Mouse (Mus musculus) hindbrain, embryonic 13.5 days (tissue): ENCODE results near the gene Ezh2. TPM values are rescaled to one million over a fixed set of nuclear protein-coding genes. Genes with fewer than 3 reads are reported as not detected.
"Not testable (repeated sequence)": the region's sequence is repeated elsewhere in the genome, so short reads cannot be mapped to it uniquely, and the experiment has no call there.

Source experiments
- ATAC-seq: fragments of 200-750 bp; cut with Nextera tagmentation; 2 replicates; pipeline ENCODE4 v1.8.0; 2017; ENCODE audit warnings: moderate TSS enrichment; ENCODE audit not compliant: low FRiP score
- H3K27ac ChIP-seq: fragments of 300-500 bp; sonication (generic); 2 replicates; pipeline ENCODE4 v1.5.1; 2015; ENCODE audit warnings: inconsistent platforms, mild to moderate bottlenecking, moderate library complexity
- H3K27me3 ChIP-seq: fragments of 300-500 bp; sonication (generic); 2 replicates; pipeline ENCODE4 v1.6.1; 2015; ENCODE audit warnings: mild to moderate bottlenecking, inconsistent platforms
- H3K36me3 ChIP-seq: fragments of 300-500 bp; sonication (generic); 2 replicates; pipeline ENCODE4 v1.6.1; 2015; ENCODE audit warnings: mild to moderate bottlenecking, inconsistent platforms
- H3K4me1 ChIP-seq: fragments of 300-500 bp; sonication (generic); replicated peaks from 2 replicates; pipeline ENCODE4 v1.6.1; 2015; ENCODE audit warnings: inconsistent platforms
- H3K4me2 ChIP-seq: fragments of 300-500 bp; sonication (generic); 2 replicates; pipeline ENCODE4 v1.6.1; 2015; ENCODE audit warnings: inconsistent platforms, mild to moderate bottlenecking, moderate library complexity
- H3K4me3 ChIP-seq: fragments of 300-500 bp; sonication (generic); 2 replicates; pipeline ENCODE4 v1.5.1; 2015; ENCODE audit warnings: mild to moderate bottlenecking, inconsistent platforms
- H3K9ac ChIP-seq: fragments of 300-500 bp; sonication (generic); 2 replicates; pipeline ENCODE4 v1.6.1; 2015; ENCODE audit warnings: mild to moderate bottlenecking, inconsistent platforms
- H3K9me3 ChIP-seq: fragments of 300-500 bp; sonication (generic); 2 replicates; pipeline ENCODE4 v1.6.1; 2016; ENCODE audit warnings: inconsistent platforms
- WGBS: fragments of 180-500 bp; shearing (Covaris S2); methylation state at CpG from one replicate; pipeline ENCODE4 v1.1.7; 2015; 5-methylcytosine and 5-hydroxymethylcytosine counted together
- polyA plus RNA-seq: library from polyadenylated mRNA; unstranded; fragments of >200 nt; fragmentation: Nextera tagmentation; extraction: Ambion mirVana; gene quantifications from 2 replicates; pipeline ENCODE4 v1.2.1, GENCODE M21; 2015

Gene Ezh2
- 102 and 108 TPM in 2 replicates for polyA plus RNA-seq

DNA sequence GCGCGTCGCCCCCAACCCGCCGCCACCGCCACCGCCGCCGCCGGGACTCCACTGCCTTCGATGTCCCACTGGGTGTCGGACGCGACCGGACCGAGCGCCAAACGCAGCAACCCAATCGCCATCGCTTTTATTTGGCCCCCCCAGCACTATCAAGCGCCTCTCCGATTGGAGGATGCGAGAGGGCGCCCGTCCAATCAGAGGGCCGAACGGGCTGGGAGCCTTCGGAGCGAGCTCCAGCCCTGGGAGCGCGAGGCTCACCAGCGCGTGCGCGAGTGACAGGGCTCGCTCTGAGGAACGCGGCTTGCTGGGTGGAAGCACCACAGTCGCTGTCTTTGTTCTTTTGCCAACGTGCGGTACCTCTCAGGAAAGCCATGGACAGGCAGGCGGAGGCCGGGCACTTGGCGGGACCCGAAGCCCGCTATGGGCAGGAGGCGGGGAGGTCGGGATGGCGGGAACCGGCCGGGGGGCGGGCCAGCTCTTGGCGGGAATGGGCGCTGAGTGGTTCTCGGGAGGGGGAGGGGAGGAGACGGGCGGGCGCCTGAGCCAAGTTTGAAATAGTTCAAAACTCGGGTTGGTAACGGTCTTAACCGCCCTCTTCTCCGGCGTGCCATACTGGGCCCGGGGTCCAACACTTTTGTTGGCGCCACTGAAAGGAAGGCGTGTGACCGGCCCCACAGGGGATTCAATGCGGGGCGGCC, at the start of gene Ezh2:
Gene Ezh2 (minus strand): TSS at position 416 of the 698 bp plus-strand sequence.
- H3K27ac ChIP-seq: peak within 1 kb of the TSS; percentile 99
- H3K9me3 ChIP-seq: no peaks in the 10 kb centered on the region
- no peaks in the 10 kb centered on the region for H3K36me3 ChIP-seq
- under 1% methylated on average over 67 of the region's 69 CpGs for WGBS
- peak within 1 kb of the TSS; percentile 98 for H3K9ac ChIP-seq
- H3K4me1 ChIP-seq: peaks cover 18% of the 10 kb centered on the region
- peak; percentile 99 for ATAC-seq
- H3K27me3 ChIP-seq: no peaks in the 10 kb centered on the region
- peak within 1 kb of the TSS; percentile 92 for H3K4me3 ChIP-seq
- H3K4me2 ChIP-seq: peak within 1 kb of the TSS; percentile 70

DNA sequence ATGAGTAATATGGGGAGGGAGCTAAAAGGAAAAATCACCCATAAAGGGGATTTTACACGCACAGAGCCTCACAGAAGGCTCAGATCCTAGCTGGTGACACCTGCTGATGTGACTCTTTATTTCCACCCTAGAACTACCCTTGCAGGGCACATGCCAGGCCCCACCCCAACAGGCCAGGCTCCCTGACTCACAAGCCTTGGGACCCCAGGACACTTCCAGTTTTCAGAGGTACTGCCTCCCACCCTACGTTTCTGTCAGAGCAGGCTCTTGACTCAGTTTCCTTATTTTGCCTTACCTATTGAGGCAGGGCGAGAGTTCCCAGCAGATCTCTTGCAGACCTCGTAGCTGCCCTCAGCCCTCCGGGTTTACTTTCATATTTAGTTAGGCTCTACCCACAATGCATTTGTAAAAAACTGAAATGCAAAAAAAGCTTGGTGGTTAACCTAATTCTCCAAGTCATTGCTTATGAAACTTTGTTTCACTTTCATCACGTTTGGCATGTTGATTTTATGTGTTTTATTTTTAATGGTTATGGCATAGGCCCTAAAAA, 41.5 kb upstream of the Ezh2 start:
- H3K9me3 ChIP-seq: no peaks in the 10 kb centered on the region
- 75% methylated on average over 6 of the region's 6 CpGs for WGBS
- H3K27ac ChIP-seq: no peak overlapping the region
- no peaks in the 10 kb centered on the region for H3K27me3 ChIP-seq
- no peaks in the 10 kb centered on the region for H3K36me3 ChIP-seq
- ATAC-seq: no peak
- H3K4me2 ChIP-seq: no peak overlapping the region
- H3K9ac ChIP-seq: no peak overlapping the region
- H3K4me1 ChIP-seq: no peaks in the 10 kb centered on the region
- no peak overlapping the region for H3K4me3 ChIP-seq

DNA sequence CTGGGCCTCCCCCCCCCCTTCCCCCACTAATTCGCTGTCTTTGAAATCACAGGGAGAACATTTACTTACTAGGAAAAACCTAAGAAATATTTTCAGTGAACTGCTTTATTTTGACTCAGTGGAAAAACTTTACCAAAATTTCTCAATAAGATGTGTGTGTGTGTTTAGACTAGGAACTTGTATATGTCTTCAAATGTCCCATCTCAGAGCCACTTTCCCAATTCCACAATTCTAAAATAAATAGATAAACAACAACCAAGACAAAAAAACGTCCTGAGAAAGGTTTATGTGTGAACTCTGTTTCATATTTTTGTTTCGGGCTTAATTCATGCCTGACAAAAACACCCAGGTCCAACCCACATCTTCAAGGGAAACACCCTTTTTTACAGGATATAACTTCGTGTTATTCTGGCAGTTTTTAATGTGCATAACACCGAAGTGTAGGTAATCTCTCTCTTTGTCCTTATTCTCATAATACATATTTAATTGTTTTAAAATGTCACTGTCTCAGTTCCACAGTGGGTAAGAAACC, 40.9 kb upstream of the Ezh2 start:
- no peak for ATAC-seq
- H3K27ac ChIP-seq: no peak overlapping the region

DNA sequence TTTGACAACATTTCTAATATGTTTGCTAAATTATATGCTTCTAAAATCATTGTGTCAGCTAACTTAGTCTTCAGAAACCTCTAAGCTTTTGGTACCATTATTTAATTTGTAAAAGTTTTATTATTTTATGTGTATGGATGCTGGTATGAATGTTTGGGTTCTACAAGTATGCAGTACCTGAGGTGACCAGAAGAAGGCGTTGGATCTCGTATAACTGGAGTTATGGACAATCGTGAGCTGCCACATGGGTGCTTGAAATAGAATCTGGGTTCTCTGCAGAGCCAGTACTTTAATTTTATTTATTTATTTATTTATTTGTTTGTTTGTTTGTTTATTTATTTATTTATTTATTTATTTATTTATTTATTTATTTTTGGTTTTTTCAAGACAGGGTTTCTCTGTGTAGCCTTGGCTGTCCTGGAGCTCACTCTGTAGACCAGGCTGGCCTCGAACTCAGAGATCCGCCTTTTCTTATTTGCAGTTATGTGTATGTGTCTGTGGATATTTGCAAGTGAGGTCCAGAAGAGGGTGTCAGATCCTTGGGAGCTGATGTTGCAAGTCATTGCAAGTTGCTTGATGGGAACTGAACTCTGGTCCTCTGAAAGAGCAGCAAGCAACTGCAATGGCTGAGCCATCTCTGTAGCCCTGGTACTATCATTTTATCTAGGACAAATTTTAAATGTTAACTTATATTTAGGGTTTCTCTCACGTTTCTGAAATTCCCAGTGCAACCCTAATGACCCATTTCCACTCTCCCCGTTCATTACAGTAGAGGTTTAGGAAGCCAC, 40.3 kb upstream of the Ezh2 start:
- H3K27me3 ChIP-seq: no peaks in the 10 kb centered on the region
- H3K4me1 ChIP-seq: no peaks in the 10 kb centered on the region
- H3K4me2 ChIP-seq: no peak overlapping the region
- no peak overlapping the region for H3K27ac ChIP-seq
- H3K9ac ChIP-seq: no peak overlapping the region
- ATAC-seq: no peak
- no peak overlapping the region for H3K4me3 ChIP-seq
- no peaks in the 10 kb centered on the region for H3K36me3 ChIP-seq
- 70% methylated on average over 7 of the region's 7 CpGs for WGBS
- no peaks in the 10 kb centered on the region for H3K9me3 ChIP-seq

More for the DNA sequence above, 40.9 kb upstream of the Ezh2 start:
- Histone ChIP-seq H3K9ac (no peak overlapping the region), H3K36me3 (no peaks in the 10 kb centered on the region), H3K27me3 (no peaks in the 10 kb centered on the region), H3K4me1 (no peaks in the 10 kb centered on the region), H3K4me3 (no peak overlapping the region), H3K4me2 (no peak overlapping the region), H3K9me3 (no peaks in the 10 kb centered on the region)
- 78% methylated on average over 5 of the region's 5 CpGs for WGBS

DNA sequence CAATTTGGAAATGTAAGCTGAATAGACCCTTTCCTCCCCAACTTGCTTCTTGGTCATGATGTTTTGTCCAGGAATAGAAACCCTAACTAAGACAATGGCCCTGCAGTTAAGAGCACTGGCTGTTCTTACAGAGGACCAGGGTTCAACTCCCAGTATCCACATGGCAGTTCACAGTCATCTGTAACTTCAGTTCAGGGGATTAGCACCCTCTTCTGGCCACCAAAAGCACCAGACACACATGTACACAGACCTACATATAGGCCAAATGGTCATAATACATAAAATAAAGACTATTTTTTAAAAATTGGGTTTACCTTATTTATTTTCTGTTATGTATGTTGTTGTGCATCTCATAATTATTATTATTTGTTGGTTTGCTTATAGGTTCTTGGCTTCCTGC, 38.3 kb upstream of the Ezh2 start:
- no peaks in the 10 kb centered on the region for H3K27me3 ChIP-seq
- no peak overlapping the region for H3K4me3 ChIP-seq
- H3K9me3 ChIP-seq: no peaks in the 10 kb centered on the region
- no peaks in the 10 kb centered on the region for H3K36me3 ChIP-seq
- H3K4me1 ChIP-seq: no peaks in the 10 kb centered on the region
- no peak overlapping the region for H3K9ac ChIP-seq
- no peak overlapping the region for H3K4me2 ChIP-seq
- ATAC-seq: no peak
- no peak overlapping the region for H3K27ac ChIP-seq

GRCm38 (mm10) chr6:47630061-47630460, 34.9 kb upstream of the Ezh2 start:
- not testable (repeated sequence) for H3K4me2 ChIP-seq, H3K36me3 ChIP-seq, ATAC-seq

DNA sequence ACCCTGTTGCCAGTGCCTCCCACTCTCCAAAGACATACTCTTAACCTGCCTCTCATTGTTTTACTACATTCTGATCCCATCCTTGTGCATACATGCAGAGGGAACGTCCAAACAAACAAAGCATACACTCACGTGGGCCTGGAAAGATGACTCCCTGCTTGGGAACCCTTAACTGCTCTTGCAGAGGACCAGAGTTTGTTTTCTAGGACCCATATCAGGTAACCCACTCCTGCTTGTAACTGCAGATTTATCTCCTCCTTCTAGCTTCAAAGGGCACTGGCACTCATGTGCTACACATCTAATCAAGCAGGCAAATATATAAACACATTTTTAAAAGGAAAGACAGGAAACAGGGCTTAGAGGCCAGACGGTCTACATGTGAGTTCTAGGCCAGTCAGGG, 32.8 kb upstream of the Ezh2 start:
- Histone ChIP-seq H3K9ac (no peak overlapping the region), H3K36me3 (no peaks in the 10 kb centered on the region), H3K4me1 (no peaks in the 10 kb centered on the region), H3K27ac (no peak overlapping the region), H3K27me3 (no peaks in the 10 kb centered on the region), H3K9me3 (no peaks in the 10 kb centered on the region), H3K4me3 (no peak overlapping the region), H3K4me2 (no peak overlapping the region)
- 73% methylated on average over 3 of the region's 3 CpGs for WGBS
- ATAC-seq: no peak

More at GRCm38 (mm10) chr6:47630061-47630460, 34.9 kb upstream of the Ezh2 start:
- 83% methylated on average over 1 of the region's 1 CpGs for WGBS
- not testable (repeated sequence) for H3K27ac ChIP-seq, H3K9me3 ChIP-seq, H3K9ac ChIP-seq, H3K27me3 ChIP-seq, H3K4me1 ChIP-seq, H3K4me3 ChIP-seq

DNA sequence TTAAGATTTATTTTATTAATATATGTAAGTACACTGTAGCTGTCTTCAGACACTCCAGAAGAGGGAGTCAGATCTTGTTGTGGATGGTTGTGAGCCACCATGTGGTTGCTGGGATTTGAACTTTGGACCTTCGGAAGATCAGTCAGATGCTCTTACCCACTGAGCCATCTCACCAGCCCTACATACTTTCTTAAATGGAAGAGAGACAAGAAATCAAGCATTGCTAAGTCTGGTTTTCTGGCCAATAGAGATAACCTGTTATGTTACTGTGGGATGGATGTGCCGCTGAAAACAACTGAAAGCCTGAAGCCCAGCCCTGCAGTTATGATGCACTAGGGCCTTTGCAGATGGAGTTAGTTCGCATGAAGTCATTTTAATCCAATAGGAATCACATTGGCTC, 31.8 kb upstream of the Ezh2 start:
- not testable (repeated sequence) for H3K9me3 ChIP-seq, H3K27me3 ChIP-seq
- 84% methylated on average over 3 of the region's 3 CpGs for WGBS

DNA sequence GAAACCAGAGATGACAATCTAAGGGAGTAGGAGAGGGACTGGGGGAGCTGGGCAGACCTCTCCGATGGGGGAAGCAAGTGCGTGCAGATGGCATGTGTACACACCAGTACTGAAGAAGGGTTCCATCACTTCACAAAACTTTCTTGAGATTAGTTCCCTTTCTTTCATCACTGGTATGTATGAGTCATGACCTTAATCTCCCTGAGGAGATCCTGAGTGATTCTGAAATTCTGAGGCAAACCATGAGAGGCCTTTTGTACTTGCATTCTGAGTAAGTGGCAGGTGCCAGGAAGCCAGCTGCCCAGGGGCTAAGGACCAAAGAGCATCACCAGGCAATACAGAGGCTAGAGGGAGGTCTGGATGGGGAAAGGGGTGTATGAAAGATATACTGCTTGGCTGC, 25.9 kb upstream of the Ezh2 start:
- Histone ChIP-seq H3K36me3 (no peaks in the 10 kb centered on the region), H3K4me1 (no peaks in the 10 kb centered on the region), H3K9ac (no peak overlapping the region), H3K4me3 (no peak overlapping the region), H3K9me3 (no peaks in the 10 kb centered on the region), H3K27me3 (no peaks in the 10 kb centered on the region), H3K27ac (no peak overlapping the region), H3K4me2 (no peak overlapping the region)
- no peak for ATAC-seq
- 83% methylated on average over 2 of the region's 2 CpGs for WGBS

More for the DNA sequence above, 31.8 kb upstream of the Ezh2 start:
- ATAC-seq, H3K4me2 ChIP-seq, H3K9ac ChIP-seq, H3K4me3 ChIP-seq, H3K36me3 ChIP-seq, H3K4me1 ChIP-seq, H3K27ac ChIP-seq: not testable (repeated sequence)

GRCm38 (mm10) chr6:47608306-47608705, 13.2 kb upstream of the Ezh2 start:
- not testable (repeated sequence) for H3K27me3 ChIP-seq, H3K9me3 ChIP-seq, H3K4me2 ChIP-seq, H3K27ac ChIP-seq, ATAC-seq, H3K36me3 ChIP-seq, H3K4me1 ChIP-seq, H3K9ac ChIP-seq, H3K4me3 ChIP-seq
- 62% methylated on average over 5 of the region's 5 CpGs for WGBS

- no peaks in the 10 kb centered on the region for H3K36me3 ChIP-seq
- WGBS: 88% methylated on average over 1 of the region's 1 CpGs
- H3K27me3 ChIP-seq: no peaks in the 10 kb centered on the region
- no peak overlapping the region for H3K9ac ChIP-seq
- no peak for ATAC-seq
- no peak overlapping the region for H3K27ac ChIP-seq
- no peak overlapping the region for H3K4me2 ChIP-seq
- H3K9me3 ChIP-seq: no peaks in the 10 kb centered on the region
- H3K4me3 ChIP-seq: no peak overlapping the region
- H3K4me1 ChIP-seq: no peaks in the 10 kb centered on the region
Measured at GRCm38 (mm10) chr6:47601931-47602330, 6.8 kb upstream of the Ezh2 start.

GRCm38 (mm10) chr6:47595696-47596095, 555 bp upstream of the Ezh2 start:
- peak overlapping the region; percentile 66 for H3K4me2 ChIP-seq
- ATAC-seq: no peak
- H3K36me3 ChIP-seq: no peaks in the 10 kb centered on the region
- peak overlapping the region; percentile 98 for H3K9ac ChIP-seq
- 6% methylated on average over 6 of the region's 6 CpGs for WGBS
- peaks cover 18% of the 10 kb centered on the region for H3K4me1 ChIP-seq
- H3K27ac ChIP-seq: peak overlapping the region; percentile 99
- H3K27me3 ChIP-seq: no peaks in the 10 kb centered on the region
- no peaks in the 10 kb centered on the region for H3K9me3 ChIP-seq
- H3K4me3 ChIP-seq: peak overlapping the region; percentile 92
